Mouse (Mus musculus): ENCODE data around the gene Tmprss6. TPM values are rescaled to one million over a fixed set of nuclear protein-coding genes. Genes with fewer than 3 reads are reported as not detected.
A peak's percentile ranks its signal among the peaks of the same experiment; 100 is the strongest.

Gene Tmprss6
- polyA plus RNA-seq, 1 experiment from 2014 or later = 0.23 TPM

GRCm38 (mm10) chr15:78405098-78405497 lies 63.3 kb downstream of the Tmprss6 start:
- Histone ChIP-seq H3K9me3 (no peaks in the 10 kb centered on the region), H3K27me3 (peaks cover 26% of the 10 kb centered on the region), H3K9ac (peak overlapping the region; percentile 82), H3K36me3 (no peaks in the 10 kb centered on the region), H3K4me1 (replicated peaks) (peaks cover 70% of the 10 kb centered on the region), H3K27ac (peak overlapping the region; percentile 92; the same call in 1 of the 2 replicates), H3K4me2 (peak overlapping the region; percentile 95), H3K4me3 (peak overlapping the region; percentile 63)
- 55% methylated on average over 11 of the region's 11 CpGs for WGBS
- no peak for ATAC-seq (ENCODE audit: low FRiP score)

DNA sequence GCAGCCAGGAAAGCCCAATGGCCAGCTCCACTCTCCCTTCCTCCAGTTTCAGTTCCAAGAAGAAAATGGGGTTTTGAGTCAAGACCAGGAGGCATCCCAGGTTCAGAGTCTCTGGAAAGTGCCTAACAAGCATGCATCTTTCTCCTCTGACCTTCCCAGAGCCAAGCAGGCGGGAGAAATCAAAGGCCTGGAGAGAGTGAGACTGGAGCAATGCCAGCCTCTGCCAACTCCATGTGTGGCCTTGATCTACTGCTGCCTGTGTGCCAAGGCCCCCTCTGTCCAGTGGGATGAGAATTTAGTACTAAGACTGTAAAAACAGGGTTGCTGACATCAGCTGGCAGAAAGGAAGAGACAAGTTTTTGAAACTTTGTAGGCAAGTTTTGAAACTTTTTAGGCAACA lies 64.5 kb downstream of the Tmprss6 start:
- 35% methylated on average over 1 of the region's 1 CpGs for WGBS
- Histone ChIP-seq H3K4me2 (peak overlapping the region; percentile 11; the same call in 1 of the 2 replicates), H3K4me1 (replicated peaks) (peaks cover 61% of the 10 kb centered on the region), H3K4me3 (no peak overlapping the region), H3K27me3 (peaks cover 14% of the 10 kb centered on the region), H3K9ac (no peak overlapping the region), H3K27ac (peak overlapping the region; percentile 36; the same call in 1 of the 2 replicates), H3K9me3 (no peaks in the 10 kb centered on the region), H3K36me3 (no peaks in the 10 kb centered on the region)
- ATAC-seq (ENCODE audit: low FRiP score) = no peak

DNA sequence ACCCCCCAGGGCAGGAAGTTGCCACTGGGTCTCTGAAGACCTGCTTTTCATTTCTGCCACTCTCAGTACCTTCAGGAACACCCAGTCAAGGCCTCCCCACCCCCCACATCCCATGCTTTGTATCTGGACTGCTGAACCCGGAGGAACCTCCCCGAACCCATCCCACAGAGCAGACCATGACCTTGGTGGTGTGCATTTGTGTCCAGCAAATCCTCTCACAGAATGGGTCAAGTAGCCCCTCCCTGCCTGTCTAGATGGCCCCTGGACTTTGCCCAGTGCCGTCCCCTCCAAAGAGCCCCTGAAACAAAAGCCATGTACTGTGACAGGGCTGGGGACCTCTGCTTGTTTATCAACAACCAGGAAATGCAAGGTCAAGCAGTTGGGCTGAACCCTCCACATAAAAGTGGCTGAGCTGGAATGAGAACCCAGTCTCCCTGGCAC lies 65.1 kb downstream of the Tmprss6 start:
- Histone ChIP-seq H3K4me1 (replicated peaks) (peaks cover 61% of the 10 kb centered on the region), H3K9me3 (no peaks in the 10 kb centered on the region), H3K27ac (peak overlapping the region; percentile 36), H3K4me2 (peak overlapping the region; percentile 11; the same call in 1 of the 2 replicates), H3K27me3 (peaks cover 8% of the 10 kb centered on the region), H3K9ac (no peak overlapping the region), H3K36me3 (no peaks in the 10 kb centered on the region), H3K4me3 (no peak overlapping the region)
- 59% methylated on average over 3 of the region's 3 CpGs for WGBS
- ATAC-seq (ENCODE audit: low FRiP score) = no peak

DNA sequence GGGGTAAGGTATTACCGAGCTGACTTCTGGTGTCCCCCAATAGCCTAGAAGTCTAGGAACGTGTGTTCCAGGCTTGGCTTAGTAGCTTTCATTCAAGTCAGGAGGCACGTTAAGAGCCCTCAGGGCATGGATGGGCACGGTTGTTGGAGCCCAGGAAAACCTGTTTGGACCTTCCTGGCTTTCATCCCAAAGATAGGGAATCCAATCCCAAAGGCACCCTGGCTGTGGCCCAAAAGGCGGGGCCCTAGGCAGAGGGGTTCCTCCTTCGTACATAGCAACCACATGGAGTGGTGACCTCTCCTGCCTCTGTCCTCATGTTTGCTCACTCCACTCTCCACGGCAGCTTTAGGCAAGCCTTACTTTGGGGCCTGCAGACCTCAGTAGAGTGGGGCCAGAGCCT lies 66.0 kb downstream of the Tmprss6 start:
- Histone ChIP-seq H3K9me3 (no peaks in the 10 kb centered on the region), H3K36me3 (no peaks in the 10 kb centered on the region), H3K27ac (0 out of 2 replicates have a peak overlapping the region, but pooled peaks have one; percentile 9), H3K9ac (no peak overlapping the region), H3K4me3 (no peak overlapping the region), H3K27me3 (peaks cover under 1% of the 10 kb centered on the region; the same call in 1 of the 2 replicates), H3K4me2 (no peak overlapping the region), H3K4me1 (replicated peaks) (peaks cover 56% of the 10 kb centered on the region)
- WGBS = 79% methylated on average over 7 of the region's 7 CpGs
- ATAC-seq (ENCODE audit: low FRiP score) = no peak

- H3K27ac ChIP-seq = no peak overlapping the region
- H3K4me3 ChIP-seq = no peak overlapping the region
- H3K9ac ChIP-seq = no peak overlapping the region; the same call in 1 of the 2 replicates
- no peak overlapping the region for H3K4me2 ChIP-seq
- no peak for ATAC-seq (ENCODE audit: low FRiP score)
- H3K36me3 ChIP-seq = no peaks in the 10 kb centered on the region
- 60% methylated on average over 4 of the region's 4 CpGs for WGBS
- H3K9me3 ChIP-seq = no peaks in the 10 kb centered on the region
- H3K27me3 ChIP-seq = no peaks in the 10 kb centered on the region
- peaks cover 51% of the 10 kb centered on the region for H3K4me1 ChIP-seq (replicated peaks)
Measured at GRCm38 (mm10) chr15:78401921-78402320, 66.5 kb downstream of the Tmprss6 start.

GRCm38 (mm10) chr15:78401345-78401744 lies 67.1 kb downstream of the Tmprss6 start:
- Histone ChIP-seq H3K4me2 (no peak overlapping the region), H3K9me3 (no peaks in the 10 kb centered on the region), H3K9ac (no peak overlapping the region), H3K36me3 (no peaks in the 10 kb centered on the region), H3K27ac (no peak overlapping the region), H3K4me3 (no peak overlapping the region), H3K4me1 (replicated peaks) (peaks cover 50% of the 10 kb centered on the region), H3K27me3 (no peaks in the 10 kb centered on the region)
- no peak for ATAC-seq (ENCODE audit: low FRiP score)
- WGBS = 69% methylated on average over 6 of the region's 6 CpGs

- no peaks in the 10 kb centered on the region for H3K27me3 ChIP-seq
- no peak within 1 kb of the TSS for H3K27ac ChIP-seq
- no peaks in the 10 kb centered on the region for H3K4me1 ChIP-seq (replicated peaks)
- WGBS = 83% methylated on average over 8 of the region's 8 CpGs
- no peaks in the 10 kb centered on the region for H3K36me3 ChIP-seq
- no peak within 1 kb of the TSS for H3K4me3 ChIP-seq
- no peak within 1 kb of the TSS for H3K4me2 ChIP-seq
- ATAC-seq (ENCODE audit: low FRiP score) = no peak
- H3K9ac ChIP-seq = no peak within 1 kb of the TSS
- no peaks in the 10 kb centered on the region for H3K9me3 ChIP-seq
Measured at GRCm38 (mm10) chr15:78395478-78395962, 72.9 kb downstream of the Tmprss6 start, which contains the start of gene Tex33. TSS of gene Tex33 (minus strand) at chr15:78395912.

- no peak for ATAC-seq (ENCODE audit: low FRiP score)
- Histone ChIP-seq H3K4me3 (no peak overlapping the region), H3K9ac (no peak overlapping the region), H3K36me3 (no peaks in the 10 kb centered on the region), H3K4me1 (replicated peaks) (no peaks in the 10 kb centered on the region), H3K27me3 (no peaks in the 10 kb centered on the region), H3K9me3 (no peaks in the 10 kb centered on the region), H3K4me2 (no peak overlapping the region), H3K27ac (no peak overlapping the region)
- WGBS = 85% methylated on average over 3 of the region's 3 CpGs
Measured at GRCm38 (mm10) chr15:78390855-78391254, 77.6 kb downstream of the Tmprss6 start.

Other genes starting within 250 kb of the Tmprss6 start
- 1.5 and 2.2 TPM in 2 replicates for gene Ncf4, start 223.8 kb downstream of the Tmprss6 start, polyA plus RNA-seq (2015; fragmentation: Nextera tagmentation; extraction: Ambion mirVana)
- gene Csf2rb2, start 162.9 kb downstream of the Tmprss6 start, polyA plus RNA-seq (2015; fragmentation: Nextera tagmentation; extraction: Ambion mirVana) = 0.06 and 0.21 TPM in 2 replicates
- gene Csf2rb, start 142.9 kb downstream of the Tmprss6 start, polyA plus RNA-seq (2015; fragmentation: Nextera tagmentation; extraction: Ambion mirVana) = 0.39 and 0.40 TPM in 2 replicates
- gene Tex33, start 72.7 kb downstream of the Tmprss6 start, polyA plus RNA-seq (2015; fragmentation: Nextera tagmentation; extraction: Ambion mirVana) = not detected in 2 replicates
- gene Tst, start 62.7 kb downstream of the Tmprss6 start, polyA plus RNA-seq (2015; fragmentation: Nextera tagmentation; extraction: Ambion mirVana) = 10.7 and 17.0 TPM in 2 replicates
- 2.2 and 3.1 TPM in 2 replicates for gene Mpst, start 62.2 kb downstream of the Tmprss6 start, polyA plus RNA-seq (2015; fragmentation: Nextera tagmentation; extraction: Ambion mirVana)
- gene Kctd17, start 40.1 kb downstream of the Tmprss6 start, polyA plus RNA-seq (2015; fragmentation: Nextera tagmentation; extraction: Ambion mirVana) = 114 and 116 TPM in 2 replicates
- 0.05 and 0.13 TPM in 2 replicates for gene Il2rb, start 26.6 kb upstream of the Tmprss6 start, polyA plus RNA-seq (2015; fragmentation: Nextera tagmentation; extraction: Ambion mirVana)
- gene C1qtnf6, start 62.8 kb upstream of the Tmprss6 start, polyA plus RNA-seq (2015; fragmentation: Nextera tagmentation; extraction: Ambion mirVana) = 8.0 and 8.2 TPM in 2 replicates
- 0.42 and 0.48 TPM in 2 replicates for gene Sstr3, start 76.1 kb upstream of the Tmprss6 start, polyA plus RNA-seq (2015; fragmentation: Nextera tagmentation; extraction: Ambion mirVana)
- 6.3 and 8.8 TPM in 2 replicates for gene Rac2, start 104.1 kb upstream of the Tmprss6 start, polyA plus RNA-seq (2015; fragmentation: Nextera tagmentation; extraction: Ambion mirVana)
- gene Cyth4, start 128.4 kb upstream of the Tmprss6 start, polyA plus RNA-seq (2015; fragmentation: Nextera tagmentation; extraction: Ambion mirVana) = 6.8 and 7.7 TPM in 2 replicates